Mouse (Mus musculus) cerebellum, adult 2 months (tissue): Measurements from ENCODE around the gene Metap2.

ENCODE experiments used
- CTCF ChIP-seq: fragments of 200-500 bp; IDR thresholded peaks from 2 replicates; pipeline ENCODE4 v1.5.1; 2011; ENCODE audit warnings: low read depth, mild to moderate bottlenecking, control low read depth, low read length, moderate library complexity, borderline replicate concordance; ENCODE audit not compliant: insufficient read depth
- POLR2A ChIP-seq: fragments of 200-500 bp; IDR thresholded peaks from 2 replicates; pipeline ENCODE4 v1.6.1; 2011; ENCODE audit warnings: low read length, control low read depth, borderline replicate concordance; ENCODE audit not compliant: insufficient read depth

- TF ChIP-seq CTCF (no peak), POLR2A (no peak)
These were observed 33.4 kb upstream of the Metap2 start for GRCm38 (mm10) chr10:93930236-93930824.
